Mouse (Mus musculus) urinary bladder, postnatal 25 days (tissue): Measurements from ENCODE around the gene Tmem131l.

Experiments used
- DNase-seq: peaks from one replicate; pipeline ENCODE4 v3.0.0; 2022; ENCODE audit warnings: low spot score

Tmem131l gene

GRCm38 (mm10) chr3:83859071-83859470 lies 180.9 kb downstream of the Tmem131l start:
- DNase-seq: no peak

GRCm38 (mm10) chr3:83857621-83858020 lies 182.4 kb downstream of the Tmem131l start:
- no peak for DNase-seq

- DNase-seq: no peak
Measured at GRCm38 (mm10) chr3:83855643-83856042, 184.3 kb downstream of the Tmem131l start.

GRCm38 (mm10) chr3:83849341-83849740 lies 190.6 kb downstream of the Tmem131l start:
- no peak for DNase-seq
